Mouse (Mus musculus) myocyte (in vitro differentiated cells): Measurements from ENCODE around the gene Tnfsf8. TPM values are rescaled to one million over a fixed set of nuclear protein-coding genes. Genes with fewer than 3 reads are reported as not detected.
A peak's percentile ranks its signal among the peaks of the same experiment; 100 is the strongest.

Source experiments
- H3K27me3 ChIP-seq: one replicate; pipeline ENCODE4 v1.6.1; 2011; ENCODE audit not compliant: control insufficient read depth, insufficient read depth, insufficient read length
- H3K36me3 ChIP-seq: one replicate; pipeline ENCODE4 v1.6.1; 2011; ENCODE audit not compliant: control insufficient read depth, insufficient read depth
- H3K4me2 ChIP-seq: one replicate; pipeline ENCODE4 v1.6.1; 2011; ENCODE audit warnings: low read depth, control low read depth
- H3K4me3 ChIP-seq: one replicate; pipeline ENCODE4 v1.5.1; 2011; ENCODE audit warnings: mild to moderate bottlenecking, control low read depth, moderate library complexity
- H3K79me2 ChIP-seq: one replicate; pipeline ENCODE4 v1.6.1; 2011; ENCODE audit not compliant: control insufficient read depth, insufficient read depth
- H3ac ChIP-seq: one replicate; pipeline ENCODE4 v1.6.1; 2011; ENCODE audit not compliant: control insufficient read depth, insufficient read length
- CEBPB ChIP-seq: IDR thresholded peaks from 2 replicates; pipeline ENCODE4 v1.6.1; 2011; ENCODE audit warnings: mild to moderate bottlenecking, moderate library complexity; ENCODE audit not compliant: poor library complexity, insufficient read depth, severe bottlenecking
- E2F4 ChIP-seq: IDR thresholded peaks from one replicate; pipeline ENCODE4 v1.6.1; 2011; ENCODE audit warnings: mild to moderate bottlenecking, control low read depth, moderate library complexity; ENCODE audit not compliant: insufficient read depth
- MAX ChIP-seq: IDR thresholded peaks from one replicate; pipeline ENCODE4 v1.6.1; 2011; ENCODE audit warnings: low read depth, mild to moderate bottlenecking, control low read depth
- MYOD1 ChIP-seq, 3 experiments: IDR thresholded peaks; one replicate each; pipeline ENCODE4 v1.6.1; 2011; ENCODE audit warnings: control low read depth in 2 of 3, low read depth in 2 of 3, mild to moderate bottlenecking in 2 of 3, moderate library complexity in 1 of 3; ENCODE audit not compliant: insufficient read length in 2 of 3, control insufficient read depth in 1 of 3
- MYOG ChIP-seq, 3 experiments: IDR thresholded peaks; one replicate each; pipeline ENCODE4 v1.6.1; 2011; ENCODE audit warnings: control low read depth in 2 of 3, low read depth in 2 of 3, mild to moderate bottlenecking in 2 of 3; ENCODE audit not compliant: insufficient read length in 2 of 3, control insufficient read depth in 1 of 3, insufficient read depth in 1 of 3
- POLR2A ChIP-seq: IDR thresholded peaks from one replicate; pipeline ENCODE4 v1.6.1; 2011; ENCODE audit warnings: low read depth, mild to moderate bottlenecking, control low read depth, moderate library complexity; ENCODE audit not compliant: insufficient read length
- POLR2AphosphoS2 ChIP-seq: IDR thresholded peaks from one replicate; pipeline ENCODE4 v1.6.1; 2011; ENCODE audit warnings: low read depth, control low read depth; ENCODE audit not compliant: insufficient read length
- REST ChIP-seq: IDR thresholded peaks from one replicate; pipeline ENCODE4 v1.6.1; 2011; ENCODE audit warnings: mild to moderate bottlenecking, control low read depth, moderate library complexity; ENCODE audit not compliant: insufficient read depth, insufficient read length
- SRF ChIP-seq: IDR thresholded peaks from one replicate; pipeline ENCODE4 v1.6.1; 2011; ENCODE audit warnings: low read depth; ENCODE audit not compliant: control insufficient read depth, insufficient read length
- TCF12 ChIP-seq: IDR thresholded peaks from one replicate; pipeline ENCODE4 v1.6.1; 2011; ENCODE audit warnings: mild to moderate bottlenecking, control low read depth; ENCODE audit not compliant: poor library complexity, insufficient read depth, severe bottlenecking
- TCF3 ChIP-seq: IDR thresholded peaks from one replicate; pipeline ENCODE4 v1.6.1; 2011; ENCODE audit warnings: low read depth, control low read depth; ENCODE audit not compliant: insufficient read length
- USF1 ChIP-seq: IDR thresholded peaks from one replicate; pipeline ENCODE4 v1.6.1; 2011; ENCODE audit warnings: low read depth, mild to moderate bottlenecking, control low read depth, moderate library complexity
- polyA plus RNA-seq: library from polyadenylated mRNA; unstranded; fragments of >200 nt; fragmentation: generic; extraction: Trizol; gene quantifications from one replicate; pipeline ENCODE4 v1.2.1, GENCODE M21; 2012; ENCODE audit warnings: missing spikeins

Tnfsf8 gene
- polyA plus RNA-seq, 1 experiment, result 0.02 TPM

GRCm38 (mm10) chr4:63856764-63857163 is 4.4 kb downstream of the Tnfsf8 start:
- Histone ChIP-seq H3K79me2 (no peaks in the 10 kb centered on the region), H3K4me2 (no peak overlapping the region), H3K4me3 (no peak overlapping the region), H3K36me3 (no peaks in the 10 kb centered on the region), H3ac (no peak overlapping the region), H3K27me3 (no peaks in the 10 kb centered on the region)
- TF ChIP-seq REST (no peak), POLR2AphosphoS2 (no peak), CEBPB (no peak)

DNA sequence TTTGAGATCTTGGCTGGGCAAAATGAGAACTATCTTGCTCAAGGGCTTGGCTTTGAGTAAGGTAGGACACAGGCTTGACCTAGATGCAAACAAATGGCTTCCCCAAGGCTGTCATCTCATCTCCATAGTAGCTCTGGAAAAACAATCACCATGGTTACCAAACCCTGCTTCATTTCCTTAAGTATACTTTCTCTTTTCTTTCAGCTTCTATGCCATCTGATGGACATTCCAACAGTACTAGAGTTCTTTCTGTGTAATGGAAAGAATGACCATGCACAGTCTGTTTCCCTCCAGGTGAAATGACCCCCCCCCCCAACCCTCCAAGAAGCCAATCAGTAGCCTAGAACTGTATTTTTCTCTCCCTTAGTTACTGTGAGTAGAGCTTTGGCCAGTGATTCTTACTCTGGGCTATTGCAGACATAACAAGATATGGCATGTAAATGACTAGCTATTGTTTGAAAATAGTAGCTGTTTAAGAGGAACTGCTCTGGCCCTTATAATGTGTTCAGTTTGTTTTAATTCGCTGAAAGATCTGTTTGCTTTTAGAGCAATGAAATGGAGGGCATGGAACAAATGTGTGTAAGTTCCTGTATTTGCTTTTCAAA is 7.3 kb downstream of the Tnfsf8 start:
- Histone ChIP-seq H3K4me2 (no peak overlapping the region), H3K27me3 (no peaks in the 10 kb centered on the region)
- TF ChIP-seq POLR2A (no peak), MAX (no peak), CEBPB (no peak), MYOG (IDR thresholded peaks at IDR 0.05; ENCODE audit: control insufficient read depth in 1 of 3, insufficient read depth in 1 of 3, insufficient read length in 2 of 3, low read depth in 2 of 3) (no peak), SRF (no peak), POLR2AphosphoS2 (no peak), TCF3 (no peak), E2F4 (no peak), USF1 (no peak), MYOD1 (IDR thresholded peaks at IDR 0.05; ENCODE audit: control insufficient read depth in 1 of 3, insufficient read length in 2 of 3, low read depth in 2 of 3) (no peak), TCF12 (no peak), REST (no peak)

DNA sequence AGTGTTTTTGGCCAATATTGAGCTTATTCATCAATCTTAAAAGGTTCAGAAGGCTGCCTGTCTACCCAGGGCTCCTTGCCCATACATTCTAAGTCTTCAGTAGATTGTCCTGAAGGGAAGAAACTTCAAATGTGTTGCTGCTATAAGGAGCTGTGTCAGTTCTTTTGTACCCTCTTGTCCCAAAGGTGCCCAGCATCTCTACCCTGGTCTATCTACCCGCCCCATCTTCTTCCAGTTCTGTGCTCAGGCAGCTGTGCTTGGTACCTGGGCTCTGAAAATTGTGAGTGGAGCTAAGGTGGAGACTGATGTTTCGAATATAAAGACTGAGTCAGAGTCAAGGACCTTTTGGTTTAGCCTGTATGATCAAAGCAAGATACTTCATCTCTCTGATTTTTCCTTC is 11.1 kb downstream of the Tnfsf8 start:
- Histone ChIP-seq H3ac (no peak overlapping the region), H3K79me2 (no peaks in the 10 kb centered on the region), H3K4me2 (no peak overlapping the region), H3K4me3 (no peak overlapping the region), H3K36me3 (no peaks in the 10 kb centered on the region), H3K27me3 (no peaks in the 10 kb centered on the region)
- TF ChIP-seq REST, result no peak
- no peak for TF ChIP-seq MYOD1 (IDR thresholded peaks at IDR 0.05; ENCODE audit: control insufficient read depth in 1 of 3, insufficient read length in 2 of 3, low read depth in 2 of 3)
- TF ChIP-seq TCF12, result no peak
- no peak for TF ChIP-seq SRF
- TF ChIP-seq MAX, result no peak
- no peak for TF ChIP-seq TCF3
- no peak for TF ChIP-seq USF1
- no peak for TF ChIP-seq MYOG (IDR thresholded peaks at IDR 0.05; ENCODE audit: control insufficient read depth in 1 of 3, insufficient read depth in 1 of 3, insufficient read length in 2 of 3, low read depth in 2 of 3)
- no peak for TF ChIP-seq POLR2AphosphoS2
- TF ChIP-seq E2F4, result no peak
- no peak for TF ChIP-seq CEBPB
- no peak for TF ChIP-seq POLR2A

More for the DNA sequence above, 7.3 kb downstream of the Tnfsf8 start:
- Histone ChIP-seq H3ac (no peak overlapping the region), H3K36me3 (no peaks in the 10 kb centered on the region), H3K4me3 (no peak overlapping the region), H3K79me2 (no peaks in the 10 kb centered on the region)

DNA sequence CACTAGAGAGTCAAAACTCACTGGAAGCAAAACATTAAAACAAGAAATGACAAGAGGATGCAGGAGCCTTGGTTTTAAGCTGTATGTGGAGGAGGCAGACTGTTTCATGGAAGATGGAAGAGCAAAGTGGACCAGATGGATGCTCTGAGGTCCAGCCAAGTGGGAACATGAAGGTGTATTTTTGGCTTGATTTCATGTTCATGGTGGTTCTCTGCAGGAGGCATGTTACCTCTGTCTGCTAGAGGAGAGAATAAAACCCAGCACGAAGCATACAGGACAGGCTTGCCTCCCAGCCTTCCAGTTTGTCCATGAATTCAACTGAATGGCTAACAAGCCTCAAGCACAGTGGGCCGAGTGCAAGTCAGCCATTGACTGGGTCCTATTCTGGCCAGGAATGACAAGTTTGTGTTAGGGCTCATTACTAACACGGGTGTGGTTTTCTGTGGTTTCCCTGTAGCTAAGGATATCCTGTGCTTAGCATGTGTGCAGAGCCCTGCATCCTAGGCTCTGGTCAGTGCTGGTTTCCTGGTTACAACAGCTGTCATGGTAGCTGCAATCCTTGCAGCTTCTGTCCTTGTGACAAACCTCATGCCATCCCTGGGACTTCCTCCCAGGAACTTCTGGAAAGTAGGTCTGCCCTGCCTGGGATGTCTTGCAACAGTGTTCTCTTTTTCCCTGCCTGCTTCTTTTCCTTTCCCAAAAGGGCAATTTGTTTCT is 14.1 kb downstream of the Tnfsf8 start:
- Histone ChIP-seq H3ac (no peak overlapping the region), H3K4me2 (no peak overlapping the region), H3K27me3 (no peaks in the 10 kb centered on the region), H3K79me2 (no peaks in the 10 kb centered on the region), H3K36me3 (no peaks in the 10 kb centered on the region), H3K4me3 (no peak overlapping the region)
- no peak for TF ChIP-seq USF1
- TF ChIP-seq CEBPB, result peak; percentile 33; the same call in 1 of the 2 replicates
- TF ChIP-seq POLR2A, result no peak
- peak; percentile 70 to 85 (median 77) for TF ChIP-seq MYOG (IDR thresholded peaks at IDR 0.05; ENCODE audit: control insufficient read depth in 1 of 3, insufficient read depth in 1 of 3, insufficient read length in 2 of 3, low read depth in 2 of 3)
- TF ChIP-seq MAX, result no peak
- no peak for TF ChIP-seq SRF
- TF ChIP-seq POLR2AphosphoS2, result no peak
- TF ChIP-seq MYOD1 (IDR thresholded peaks at IDR 0.05; ENCODE audit: control insufficient read depth in 1 of 3, insufficient read length in 2 of 3, low read depth in 2 of 3), result peak in 2 of 3 experiments; percentile 66 to 86
- TF ChIP-seq TCF12, result peak; percentile 26
- TF ChIP-seq TCF3, result peak; percentile 29
- no peak for TF ChIP-seq REST
- no peak for TF ChIP-seq E2F4
